Comparison of ENCODE assay signal across 8 mouse cellular contexts in the genomic region with DNA sequence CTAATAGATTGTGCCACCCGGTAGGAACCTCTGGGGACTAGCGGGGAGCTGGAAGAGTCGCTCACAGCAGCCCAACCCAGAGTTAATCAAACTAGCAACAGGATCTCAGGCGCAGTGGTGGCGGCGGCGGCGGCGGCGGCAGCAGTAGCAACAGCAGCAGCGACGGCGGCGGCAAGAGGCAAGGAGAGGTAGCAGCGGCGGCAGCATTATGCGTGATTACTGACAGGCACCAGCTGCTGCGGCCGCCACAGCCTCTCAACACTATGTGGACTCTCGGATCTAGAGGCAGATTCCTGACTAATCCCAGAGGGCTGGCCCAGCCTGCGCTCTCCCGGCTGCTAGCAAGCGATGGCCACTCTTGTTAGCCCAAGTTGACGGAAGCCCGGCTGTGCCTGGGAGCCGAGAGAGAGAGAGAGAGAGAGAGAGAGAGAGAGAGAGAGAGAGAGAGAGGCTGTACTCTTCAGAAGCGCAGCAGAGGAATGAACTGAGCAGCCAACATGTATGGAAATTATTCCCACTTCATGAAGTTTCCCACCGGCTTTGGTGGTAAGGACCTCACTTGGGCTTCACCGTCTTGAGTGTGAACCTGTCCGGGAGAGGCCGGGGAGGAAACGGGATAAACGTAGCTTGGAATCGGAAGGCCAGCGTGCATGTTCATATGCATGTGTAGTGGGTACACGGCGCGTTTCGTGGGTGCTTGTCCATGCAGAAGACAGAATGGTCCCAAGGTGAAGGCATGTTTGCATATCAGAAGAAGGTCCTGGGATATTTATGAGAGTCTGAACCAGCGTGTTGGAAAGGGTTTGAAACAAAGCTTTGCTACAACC. TPM values are rescaled to one million over a fixed set of nuclear protein-coding genes. Genes with fewer than 3 reads are reported as not detected.
A peak's percentile ranks its signal among the peaks of the same experiment; 100 is the strongest.
DNase-seq lines count a peak whose midpoint lies in the region; ATAC-seq lines count a peak whose summit lies in the region.

A gene (plus strand): TSS at position 130 of the 827 bp plus-strand sequence.

- H3K27ac ChIP-seq in forebrain, embryonic 11.5 days (ENCODE audit: low read depth, low read length), result no peak within 1 kb of the TSS
- H3K27ac ChIP-seq in heart, embryonic 11.5 days (ENCODE audit: low read depth, low read length), result no peak within 1 kb of the TSS; the same call in 1 of the 2 replicates
- peak within 1 kb of the TSS; percentile 34; the same call in 1 of the 2 replicates for H3K27ac ChIP-seq in midbrain, embryonic 15.5 days

- peak within 1 kb of the TSS; percentile 37 for H3K4me3 ChIP-seq in forebrain, embryonic 11.5 days (ENCODE audit: low read depth, low read length)
- H3K4me3 ChIP-seq in heart, embryonic 11.5 days (ENCODE audit: low read depth, low read length), result peak within 1 kb of the TSS; percentile 41
- peak within 1 kb of the TSS; percentile 42 for H3K4me3 ChIP-seq in midbrain, embryonic 15.5 days

- no peaks in the 10 kb centered on the region; the same call in 1 of the 2 replicates for H3K27me3 ChIP-seq in forebrain, embryonic 11.5 days (ENCODE audit: control insufficient read depth, insufficient read depth, low read length)
- peaks cover 25% of the 10 kb centered on the region for H3K27me3 ChIP-seq in heart, embryonic 11.5 days (ENCODE audit: control insufficient read depth, insufficient read depth, low read length)
- peaks cover 23% of the 10 kb centered on the region for H3K27me3 ChIP-seq in midbrain, embryonic 15.5 days (replicated peaks)

- peak; percentile 51 to 61 for DNase-seq in cerebellum, postnatal 10 days
- DNase-seq in cerebellum, adult 11-12 months, result no peak
- DNase-seq in forebrain, embryonic 11.5 days (ENCODE audit: low spot score), result peak; percentile 87
- peak; percentile 28 for DNase-seq in kidney, adult 9 months
- DNase-seq in liver, result peak; percentile 42
- DNase-seq in testis, postnatal 14 days (ENCODE audit: low spot score), result peak; percentile 21

- H3K4me1 ChIP-seq in forebrain, embryonic 11.5 days (replicated peaks; ENCODE audit: control insufficient read depth, insufficient read depth, low read length), result peaks cover 3% of the 10 kb centered on the region; the same call in 1 of the 2 replicates
- H3K4me1 ChIP-seq in heart, embryonic 11.5 days (ENCODE audit: control insufficient read depth, insufficient read depth, low read length), result peaks cover 4% of the 10 kb centered on the region; the same call in 1 of the 2 replicates
- peaks cover 14% of the 10 kb centered on the region for H3K4me1 ChIP-seq in midbrain, embryonic 15.5 days

- H3K36me3 ChIP-seq in forebrain, embryonic 11.5 days (ENCODE audit: control insufficient read depth, insufficient read depth, low read length), result no peaks in the 10 kb centered on the region
- H3K36me3 ChIP-seq in heart, embryonic 11.5 days (ENCODE audit: control insufficient read depth, insufficient read depth, low read length), result no peaks in the 10 kb centered on the region
- H3K36me3 ChIP-seq in midbrain, embryonic 15.5 days (replicated peaks), result no peaks in the 10 kb centered on the region

- ATAC-seq in forebrain, embryonic 11.5 days (replicated peaks; ENCODE audit: low FRiP score), result peak; percentile 89
- peak; percentile 75; the same call in 1 of the 2 replicates for ATAC-seq in heart, embryonic 11.5 days (replicated peaks; ENCODE audit: insufficient number of reproducible peaks, low FRiP score, low TSS enrichment)
- peak; percentile 89 for ATAC-seq in midbrain, embryonic 15.5 days (replicated peaks)

- H3K9me3 ChIP-seq in forebrain, embryonic 11.5 days (ENCODE audit: control insufficient read depth, low read length), result no peaks in the 10 kb centered on the region
- no peaks in the 10 kb centered on the region for H3K9me3 ChIP-seq in heart, embryonic 11.5 days (replicated peaks; ENCODE audit: control insufficient read depth, low read length)
- H3K9me3 ChIP-seq in midbrain, embryonic 15.5 days, result no peaks in the 10 kb centered on the region

- H3K9ac ChIP-seq in forebrain, embryonic 11.5 days (ENCODE audit: low read length), result peak within 1 kb of the TSS; percentile 53
- H3K9ac ChIP-seq in heart, embryonic 11.5 days (ENCODE audit: low read depth, low read length), result peak within 1 kb of the TSS; percentile 30; the same call in 1 of the 2 replicates
- H3K9ac ChIP-seq in midbrain, embryonic 15.5 days, result peak within 1 kb of the TSS; percentile 49

- peak within 1 kb of the TSS; percentile 53 for H3K4me2 ChIP-seq in forebrain, embryonic 11.5 days (ENCODE audit: low read depth, low read length, severe bottlenecking)
- H3K4me2 ChIP-seq in heart, embryonic 11.5 days, result peak within 1 kb of the TSS; percentile 68
- peak within 1 kb of the TSS; percentile 71 for H3K4me2 ChIP-seq in midbrain, embryonic 15.5 days

- WGBS in forebrain, embryonic 11.5 days, result under 1% methylated on average over 40 of the region's 40 CpGs
- WGBS in heart, embryonic 11.5 days (ENCODE audit: insufficient replicate concordance), result under 1% methylated on average over 40 of the region's 40 CpGs
- under 1% methylated on average over 40 of the region's 40 CpGs for WGBS in midbrain, embryonic 15.5 days

RNA-seq across cellular contexts. Expression of the gene that starts here (rescaled TPM):
- 2.1 and 2.3 TPM in 2 replicates for polyA plus RNA-seq in forebrain, embryonic 11.5 days (2014; fragmentation: Nextera tagmentation; extraction: Ambion mirVana)
- polyA plus RNA-seq in heart, embryonic 11.5 days (2014; fragmentation: Nextera tagmentation; extraction: Ambion mirVana), result 2.2 and 3.4 TPM in 2 replicates
- 8.4 and 9.3 TPM in 2 replicates for polyA plus RNA-seq in midbrain, embryonic 15.5 days (2015; fragmentation: Nextera tagmentation; extraction: Ambion mirVana)
